Mouse (Mus musculus): ENCODE measurements at regions not wholly inside any gene's neighbourhood (a gene's known extent, or its start where the extent isn't known, plus 50 kb on each side); places are given as distances from the start of the nearest gene placed in this dataset.

GRCm38 (mm10) chr17:75894934-75895333, 343.2 kb upstream of the Fam98a start:
- ATAC-seq (ENCODE audit: insufficient number of reproducible peaks, insufficient read depth, low FRiP score, low TSS enrichment, low read depth): no peak
- H3K4me1 ChIP-seq (replicated peaks): no peaks in the 10 kb centered on the region
- H3K4me3 ChIP-seq (replicated peaks): no peak overlapping the region
- no peak overlapping the region for H3K9ac ChIP-seq (replicated peaks)
- H3K27me3 ChIP-seq: no peaks in the 10 kb centered on the region
- WGBS: 81% methylated on average over 4 of the region's 4 CpGs
- H3K36me3 ChIP-seq: no peaks in the 10 kb centered on the region
- H3K9me3 ChIP-seq: no peaks in the 10 kb centered on the region
- no peak overlapping the region for H3K4me2 ChIP-seq
- no peak overlapping the region for H3K27ac ChIP-seq

- Histone ChIP-seq H3K36me3 (no peaks in the 10 kb centered on the region), H3K4me2 (no peak overlapping the region), H3K9ac (replicated peaks) (no peak overlapping the region), H3K27ac (no peak overlapping the region), H3K4me3 (replicated peaks) (no peak overlapping the region), H3K4me1 (replicated peaks) (no peaks in the 10 kb centered on the region), H3K9me3 (no peaks in the 10 kb centered on the region), H3K27me3 (no peaks in the 10 kb centered on the region)
- WGBS: 14% methylated on average over 1 of the region's 1 CpGs
- ATAC-seq (ENCODE audit: insufficient number of reproducible peaks, insufficient read depth, low FRiP score, low TSS enrichment, low read depth): no peak
Measured at GRCm38 (mm10) chr17:75893559-75893958, 341.8 kb upstream of the Fam98a start.

DNA sequence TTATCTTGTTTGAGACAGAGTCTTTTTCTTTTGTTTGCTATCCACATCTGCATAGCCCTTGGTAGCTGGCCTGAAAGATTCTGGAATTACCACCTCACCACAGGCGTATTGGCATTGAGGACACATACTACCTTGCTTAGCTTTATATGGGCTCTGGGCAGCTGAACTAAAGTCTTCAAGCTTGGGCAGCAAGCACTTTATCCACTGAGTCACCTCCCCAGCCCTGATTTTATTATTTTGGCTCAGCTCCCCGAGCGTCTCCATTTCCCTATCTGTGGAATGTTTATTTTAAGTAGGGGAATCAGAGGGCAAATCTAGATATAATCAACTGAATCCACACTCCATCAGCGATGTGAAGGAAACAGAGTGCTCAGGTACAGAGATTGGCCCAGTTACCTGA, 340.4 kb upstream of the Fam98a start:
- Histone ChIP-seq H3K4me2 (no peak overlapping the region), H3K4me1 (replicated peaks) (no peaks in the 10 kb centered on the region), H3K27ac (no peak overlapping the region), H3K4me3 (replicated peaks) (no peak overlapping the region), H3K9ac (replicated peaks) (no peak overlapping the region), H3K27me3 (no peaks in the 10 kb centered on the region), H3K36me3 (no peaks in the 10 kb centered on the region), H3K9me3 (no peaks in the 10 kb centered on the region)
- 83% methylated on average over 4 of the region's 4 CpGs for WGBS
- ATAC-seq (ENCODE audit: insufficient number of reproducible peaks, insufficient read depth, low FRiP score, low TSS enrichment, low read depth): no peak

DNA sequence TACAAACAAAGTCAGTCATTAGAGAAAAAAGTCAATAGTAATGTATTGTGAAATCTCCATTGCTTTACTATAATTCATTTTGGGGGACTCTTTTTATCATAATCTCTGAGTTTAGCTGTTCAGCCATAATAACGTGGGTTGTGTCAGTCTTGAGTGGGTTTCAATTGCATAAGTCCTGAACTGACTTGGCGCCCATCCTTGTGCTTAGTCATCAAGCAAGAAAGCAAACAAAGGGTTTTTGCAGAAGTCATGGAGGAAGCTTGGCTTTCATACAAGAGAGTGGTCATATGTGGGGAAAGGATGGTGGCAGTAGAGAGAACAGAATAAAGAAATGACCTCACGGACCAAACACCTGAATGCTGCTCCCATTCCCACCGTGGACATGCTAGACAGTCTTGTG, 339.8 kb upstream of the Fam98a start:
- no peak for ATAC-seq (ENCODE audit: insufficient number of reproducible peaks, insufficient read depth, low FRiP score, low TSS enrichment, low read depth)
- no peak overlapping the region for H3K4me2 ChIP-seq
- H3K9ac ChIP-seq (replicated peaks): no peak overlapping the region
- H3K9me3 ChIP-seq: no peaks in the 10 kb centered on the region
- H3K27ac ChIP-seq: no peak overlapping the region
- no peak overlapping the region for H3K4me3 ChIP-seq (replicated peaks)
- 90% methylated on average over 4 of the region's 4 CpGs for WGBS
- H3K27me3 ChIP-seq: no peaks in the 10 kb centered on the region
- no peaks in the 10 kb centered on the region for H3K4me1 ChIP-seq (replicated peaks)
- H3K36me3 ChIP-seq: no peaks in the 10 kb centered on the region

GRCm38 (mm10) chr17:75877848-75878247, 326.1 kb upstream of the Fam98a start:
- Histone ChIP-seq H3K27ac (no peak overlapping the region), H3K4me1 (replicated peaks) (no peaks in the 10 kb centered on the region), H3K4me3 (replicated peaks) (no peak overlapping the region), H3K36me3 (no peaks in the 10 kb centered on the region), H3K27me3 (no peaks in the 10 kb centered on the region), H3K9ac (replicated peaks) (no peak overlapping the region), H3K4me2 (no peak overlapping the region), H3K9me3 (no peaks in the 10 kb centered on the region)
- 34% methylated on average over 1 of the region's 1 CpGs for whole genome bisulfite sequencing
- ATAC-seq (ENCODE audit: insufficient number of reproducible peaks, insufficient read depth, low FRiP score, low TSS enrichment, low read depth): no peak

DNA sequence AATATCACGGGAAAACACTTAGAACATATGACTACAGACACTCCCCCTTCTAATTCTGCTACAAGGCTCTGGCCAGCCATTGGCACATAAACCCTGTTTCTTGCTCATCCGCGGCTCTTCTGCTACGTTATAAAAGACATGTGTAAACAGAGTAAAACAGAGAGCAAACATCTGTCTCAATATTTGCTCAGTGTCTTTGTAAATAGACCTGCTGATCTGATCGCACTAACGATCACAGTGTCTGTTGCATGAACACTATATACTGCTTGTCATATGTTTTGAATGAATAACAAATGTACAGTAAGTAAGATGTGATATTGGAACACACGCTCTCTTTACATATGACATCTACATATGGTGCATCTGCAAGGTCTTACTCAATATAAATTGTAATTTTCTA, 325.1 kb upstream of the Fam98a start:
- no peak overlapping the region for H3K9ac ChIP-seq (replicated peaks)
- no peaks in the 10 kb centered on the region for H3K9me3 ChIP-seq
- H3K4me3 ChIP-seq (replicated peaks): no peak overlapping the region
- no peak overlapping the region for H3K4me2 ChIP-seq
- no peaks in the 10 kb centered on the region for H3K27me3 ChIP-seq
- WGBS: 84% methylated on average over 7 of the region's 7 CpGs
- H3K27ac ChIP-seq: no peak overlapping the region
- no peaks in the 10 kb centered on the region for H3K36me3 ChIP-seq
- no peak for ATAC-seq (ENCODE audit: insufficient number of reproducible peaks, insufficient read depth, low FRiP score, low TSS enrichment, low read depth)
- H3K4me1 ChIP-seq (replicated peaks): no peaks in the 10 kb centered on the region

- WGBS: 81% methylated on average over 6 of the region's 6 CpGs
- H3K4me2 ChIP-seq: no peak overlapping the region
- no peak overlapping the region for H3K9ac ChIP-seq (replicated peaks)
- H3K36me3 ChIP-seq: no peaks in the 10 kb centered on the region
- ATAC-seq (ENCODE audit: insufficient number of reproducible peaks, insufficient read depth, low FRiP score, low TSS enrichment, low read depth): no peak
- no peak overlapping the region for H3K27ac ChIP-seq
- H3K4me3 ChIP-seq (replicated peaks): no peak overlapping the region
- no peaks in the 10 kb centered on the region for H3K4me1 ChIP-seq (replicated peaks)
- no peaks in the 10 kb centered on the region for H3K9me3 ChIP-seq
- no peaks in the 10 kb centered on the region for H3K27me3 ChIP-seq
Measured at GRCm38 (mm10) chr17:75874535-75874934, 322.8 kb upstream of the Fam98a start.

GRCm38 (mm10) chr17:75870492-75870891, 318.7 kb upstream of the Fam98a start:
- ATAC-seq (ENCODE audit: insufficient number of reproducible peaks, insufficient read depth, low FRiP score, low TSS enrichment, low read depth): no peak
- 72% methylated on average over 2 of the region's 2 CpGs for WGBS
- H3K4me2 ChIP-seq: no peak overlapping the region

GRCm38 (mm10) chr17:75857015-75857414, 305.3 kb upstream of the Fam98a start:
- Histone ChIP-seq H3K27me3 (no peaks in the 10 kb centered on the region), H3K9me3 (no peaks in the 10 kb centered on the region), H3K36me3 (no peaks in the 10 kb centered on the region), H3K9ac (replicated peaks) (no peak overlapping the region), H3K4me2 (no peak overlapping the region), H3K27ac (no peak overlapping the region), H3K4me3 (replicated peaks) (no peak overlapping the region), H3K4me1 (replicated peaks) (no peaks in the 10 kb centered on the region)
- WGBS: 55% methylated on average over 8 of the region's 8 CpGs
- ATAC-seq (ENCODE audit: insufficient number of reproducible peaks, insufficient read depth, low FRiP score, low TSS enrichment, low read depth): no peak

More at GRCm38 (mm10) chr17:75870492-75870891, 318.7 kb upstream of the Fam98a start:
- H3K9me3 ChIP-seq: no peaks in the 10 kb centered on the region
- no peak overlapping the region for H3K4me3 ChIP-seq (replicated peaks)
- H3K9ac ChIP-seq (replicated peaks): no peak overlapping the region
- H3K27me3 ChIP-seq: no peaks in the 10 kb centered on the region
- no peaks in the 10 kb centered on the region for H3K36me3 ChIP-seq
- H3K27ac ChIP-seq: no peak overlapping the region
- no peaks in the 10 kb centered on the region for H3K4me1 ChIP-seq (replicated peaks)

GRCm38 (mm10) chr17:75815997-75816626, 264.4 kb upstream of the Fam98a start:
- WGBS: 80% methylated on average over 12 of the region's 12 CpGs
- H3K27ac ChIP-seq: no peak overlapping the region
- no peaks in the 10 kb centered on the region for H3K36me3 ChIP-seq
- H3K4me2 ChIP-seq: no peak overlapping the region
- ATAC-seq (ENCODE audit: insufficient number of reproducible peaks, insufficient read depth, low FRiP score, low TSS enrichment, low read depth): no peak
- H3K27me3 ChIP-seq: no peaks in the 10 kb centered on the region
- H3K4me1 ChIP-seq (replicated peaks): no peaks in the 10 kb centered on the region
- no peak overlapping the region for H3K9ac ChIP-seq (replicated peaks)
- no peaks in the 10 kb centered on the region for H3K9me3 ChIP-seq
- H3K4me3 ChIP-seq (replicated peaks): no peak overlapping the region

DNA sequence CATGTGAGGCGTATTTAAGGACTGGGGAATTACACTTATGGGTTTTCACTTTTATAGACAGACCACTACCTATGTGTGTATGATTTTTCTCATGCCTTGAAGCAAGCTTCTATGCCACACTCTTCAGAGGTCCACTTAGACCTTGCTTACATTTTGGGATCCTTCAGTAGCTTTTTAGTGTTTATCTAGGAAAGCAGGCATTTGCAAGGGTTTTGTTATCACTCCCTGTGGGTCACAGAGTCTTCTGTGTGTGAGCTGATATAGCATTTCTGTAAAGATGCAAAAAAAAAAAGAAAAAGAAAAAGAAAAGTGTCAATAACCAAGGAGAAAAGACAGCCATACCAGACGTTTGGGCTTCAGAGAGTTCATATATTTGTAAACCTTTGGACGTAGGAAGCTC, 260.4 kb upstream of the Fam98a start:
- no peak overlapping the region for H3K4me3 ChIP-seq (replicated peaks)
- no peak for ATAC-seq (ENCODE audit: insufficient number of reproducible peaks, insufficient read depth, low FRiP score, low TSS enrichment, low read depth)
- no peak overlapping the region for H3K4me2 ChIP-seq
- no peaks in the 10 kb centered on the region for H3K36me3 ChIP-seq
- no peak overlapping the region for H3K9ac ChIP-seq (replicated peaks)
- no peak overlapping the region for H3K27ac ChIP-seq
- no peaks in the 10 kb centered on the region for H3K4me1 ChIP-seq (replicated peaks)
- no peaks in the 10 kb centered on the region for H3K27me3 ChIP-seq
- 77% methylated on average over 3 of the region's 3 CpGs for WGBS
- no peaks in the 10 kb centered on the region for H3K9me3 ChIP-seq

- no peaks in the 10 kb centered on the region for H3K27me3 ChIP-seq
- no peaks in the 10 kb centered on the region for H3K36me3 ChIP-seq
- no peak overlapping the region for H3K27ac ChIP-seq
- H3K9me3 ChIP-seq: no peaks in the 10 kb centered on the region
- no peak for ATAC-seq (ENCODE audit: insufficient number of reproducible peaks, insufficient read depth, low FRiP score, low TSS enrichment, low read depth)
- H3K4me1 ChIP-seq (replicated peaks): no peaks in the 10 kb centered on the region
- H3K4me3 ChIP-seq (replicated peaks): no peak overlapping the region
- no peak overlapping the region for H3K9ac ChIP-seq (replicated peaks)
- no peak overlapping the region for H3K4me2 ChIP-seq
- WGBS: 78% methylated on average over 6 of the region's 6 CpGs
Measured at GRCm38 (mm10) chr17:75808524-75809326, 257.0 kb upstream of the Fam98a start.
